Mouse (Mus musculus): Measurements from ENCODE around the gene Aurkb. TPM values are rescaled to one million over a fixed set of nuclear protein-coding genes. Genes with fewer than 3 reads are reported as not detected.
A peak's percentile ranks its signal among the peaks of the same experiment; 100 is the strongest.

Aurkb gene
- polyA plus RNA-seq, 1 experiment from 2014 or later: 236 TPM

DNA sequence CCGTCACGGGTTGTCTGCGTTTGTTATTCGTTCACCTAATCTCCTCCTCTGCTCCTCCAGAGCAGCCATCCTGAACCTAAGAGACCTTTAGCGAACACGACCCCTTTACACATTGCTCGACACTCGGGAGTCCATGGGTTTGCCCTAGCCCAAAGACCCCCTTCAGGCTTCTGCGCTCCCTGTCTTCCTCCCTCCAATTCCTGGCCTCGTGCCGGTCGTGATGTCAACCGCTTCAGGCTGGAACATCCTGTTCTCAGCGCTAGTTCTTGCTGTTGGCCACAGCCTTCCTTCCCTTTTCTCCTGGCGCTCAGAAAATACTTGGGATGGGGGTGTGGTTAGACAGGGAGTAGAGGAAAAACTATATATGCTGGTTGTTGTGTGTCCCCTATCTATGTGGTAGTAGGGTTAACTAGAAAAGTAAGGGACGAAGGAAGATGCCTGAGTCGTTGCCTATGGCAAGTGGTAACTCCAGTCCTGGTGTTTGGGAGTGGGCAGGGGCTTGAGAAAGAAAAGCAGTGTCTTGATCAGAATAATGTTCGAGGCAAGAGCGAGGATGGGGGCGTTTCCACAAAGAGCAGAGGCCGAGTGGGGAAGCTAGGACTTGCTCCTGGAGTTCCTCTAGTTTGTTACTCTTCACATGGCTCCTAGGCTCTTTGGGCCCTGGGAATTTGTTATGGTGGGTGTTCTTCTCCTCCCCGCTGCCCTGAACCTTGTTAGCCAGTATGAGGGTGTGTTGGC lies 53.9 kb downstream of the Aurkb start:
- Histone ChIP-seq H3K27ac (peak overlapping the region; percentile 86), H3K4me1 (peaks cover 65% of the 10 kb centered on the region), H3K4me3 (peak overlapping the region; percentile 65), H3K9me3 (no peaks in the 10 kb centered on the region), H3K36me3 (replicated peaks) (peaks cover 39% of the 10 kb centered on the region), H3K27me3 (ENCODE audit: poor library complexity, severe bottlenecking) (no peaks in the 10 kb centered on the region)
- DNase-seq (ENCODE audit: extremely low spot score, low spot score): no peak
- 2% methylated on average over 22 of the region's 22 CpGs for WGBS

GRCm38 (mm10) chr11:69099915-69100345 lies 54.5 kb downstream of the Aurkb start:
- no peaks in the 10 kb centered on the region for H3K9me3 ChIP-seq
- H3K4me3 ChIP-seq: peak overlapping the region; percentile 65
- peak overlapping the region; percentile 86 for H3K27ac ChIP-seq
- no peaks in the 10 kb centered on the region for H3K27me3 ChIP-seq (ENCODE audit: poor library complexity, severe bottlenecking)
- H3K4me1 ChIP-seq: peaks cover 62% of the 10 kb centered on the region
- H3K36me3 ChIP-seq (replicated peaks): peaks cover 45% of the 10 kb centered on the region
- WGBS: 1% methylated on average over 23 of the region's 23 CpGs
- DNase-seq (ENCODE audit: extremely low spot score, low spot score): peak; percentile 84

GRCm38 (mm10) chr11:69100639-69101360 lies 55.4 kb downstream of the Aurkb start:
- Histone ChIP-seq H3K36me3 (replicated peaks) (peaks cover 53% of the 10 kb centered on the region), H3K27ac (peak overlapping the region; percentile 86), H3K4me3 (peak overlapping the region; percentile 65), H3K9me3 (no peaks in the 10 kb centered on the region), H3K4me1 (peaks cover 53% of the 10 kb centered on the region), H3K27me3 (ENCODE audit: poor library complexity, severe bottlenecking) (no peaks in the 10 kb centered on the region)
- no peak for DNase-seq (ENCODE audit: extremely low spot score, low spot score)
- 94% methylated on average over 20 of the region's 20 CpGs for WGBS

Other genes with a start within 250 kb of the Aurkb start
- 49.4 and 51.3 TPM in 2 replicates for gene Ndel1, start 173.8 kb upstream of the Aurkb start, polyA plus RNA-seq (2016; fragmentation: Nextera tagmentation; extraction: Ambion mirVana)
- gene Rnf222, start 157.1 kb upstream of the Aurkb start, polyA plus RNA-seq (2016; fragmentation: Nextera tagmentation; extraction: Ambion mirVana): 0.05 and 0.11 TPM in 2 replicates
- 1,077 and 1,081 TPM in 2 replicates for gene Rpl26, start 144.1 kb upstream of the Aurkb start, polyA plus RNA-seq (2016; fragmentation: Nextera tagmentation; extraction: Ambion mirVana)
- not detected in 2 replicates for gene Odf4, start 118.6 kb upstream of the Aurkb start, polyA plus RNA-seq (2016; fragmentation: Nextera tagmentation; extraction: Ambion mirVana)
- 6.7 and 6.8 TPM in 2 replicates for gene Arhgef15, start 88.2 kb upstream of the Aurkb start, polyA plus RNA-seq (2016; fragmentation: Nextera tagmentation; extraction: Ambion mirVana)
- gene Slc25a35, start 77.5 kb upstream of the Aurkb start, polyA plus RNA-seq (2016; fragmentation: Nextera tagmentation; extraction: Ambion mirVana): 1.9 and 2.1 TPM in 2 replicates
- gene Rangrf, start 70.5 kb upstream of the Aurkb start, polyA plus RNA-seq (2016; fragmentation: Nextera tagmentation; extraction: Ambion mirVana): 90.7 and 97.5 TPM in 2 replicates
- gene Pfas, start 37.2 kb upstream of the Aurkb start, polyA plus RNA-seq (2016; fragmentation: Nextera tagmentation; extraction: Ambion mirVana): 70.5 and 72.8 TPM in 2 replicates
- 79.6 and 86.1 TPM in 2 replicates for gene Ctc1, start 29.7 kb upstream of the Aurkb start, polyA plus RNA-seq (2016; fragmentation: Nextera tagmentation; extraction: Ambion mirVana)
- 3.8 and 4.1 TPM in 2 replicates for gene Borcs6, start 14.1 kb downstream of the Aurkb start, polyA plus RNA-seq (2016; fragmentation: Nextera tagmentation; extraction: Ambion mirVana)
- gene Tmem107, start 25.2 kb downstream of the Aurkb start, polyA plus RNA-seq (2016; fragmentation: Nextera tagmentation; extraction: Ambion mirVana): 60.8 and 61.0 TPM in 2 replicates
- gene Vamp2, start 42.8 kb downstream of the Aurkb start, polyA plus RNA-seq (2016; fragmentation: Nextera tagmentation; extraction: Ambion mirVana): 51.3 and 57.6 TPM in 2 replicates
- 7.3 and 9.0 TPM in 2 replicates for gene Per1, start 49.6 kb downstream of the Aurkb start, polyA plus RNA-seq (2016; fragmentation: Nextera tagmentation; extraction: Ambion mirVana)
- gene Hes7, start 74.8 kb downstream of the Aurkb start, polyA plus RNA-seq (2016; fragmentation: Nextera tagmentation; extraction: Ambion mirVana): 0.16 and 0.17 TPM in 2 replicates
- 0.11 and 0.16 TPM in 2 replicates for gene 9130213A22Rik, start 76.9 kb downstream of the Aurkb start, polyA plus RNA-seq (2016; fragmentation: Nextera tagmentation; extraction: Ambion mirVana)
- 0.26 and 0.28 TPM in 2 replicates for gene Aloxe3, start 80.2 kb downstream of the Aurkb start, polyA plus RNA-seq (2016; fragmentation: Nextera tagmentation; extraction: Ambion mirVana)
- gene Alox12b, start 111.3 kb downstream of the Aurkb start, polyA plus RNA-seq (2016; fragmentation: Nextera tagmentation; extraction: Ambion mirVana): 0.05 TPM in 1 of 2 replicates, not detected in the other
- 0.10 TPM in 1 of 2 replicates, not detected in the other for gene Alox8, start 152.2 kb downstream of the Aurkb start, polyA plus RNA-seq (2016; fragmentation: Nextera tagmentation; extraction: Ambion mirVana)
- 0.04 and 0.06 TPM in 2 replicates for gene Gucy2e, start 191.4 kb downstream of the Aurkb start, polyA plus RNA-seq (2016; fragmentation: Nextera tagmentation; extraction: Ambion mirVana)

Measured in forebrain, embryonic 10.5 days (tissue).